Mouse (Mus musculus) granulocyte monocyte progenitor cell, adult 5-6 weeks (primary cell): Measurements from ENCODE around the gene Nabp2. TPM values are rescaled to one million over a fixed set of nuclear protein-coding genes. Genes with fewer than 3 reads are reported as not detected.

ENCODE experiments used
- ATAC-seq: replicated peaks from 2 replicates; pipeline ENCODE4 v1.8.0; 2016; ENCODE audit warnings: mild to moderate bottlenecking, moderate TSS enrichment, inconsistent platforms; ENCODE audit not compliant: poor library complexity, severe bottlenecking
- total RNA-seq, 2 experiments: library from RNA; stranded (forward) in 1 of 2; stranded (reverse) in 1 of 2; fragments of 200-712, 200-1000 nt in 1 of 2; fragments of >200 nt in 1 of 2; fragmentation: Nextera tagmentation in 1 of 2; gene quantifications; 2 replicates each; pipeline ENCODE4 v1.2.3; 2014 to 2017

Gene Nabp2
- total RNA-seq (2014; fragmentation: Nextera tagmentation) (80.4 and 115 TPM in 2 replicates), total RNA-seq (2017) (58.6 and 60.5 TPM in 2 replicates)

DNA sequence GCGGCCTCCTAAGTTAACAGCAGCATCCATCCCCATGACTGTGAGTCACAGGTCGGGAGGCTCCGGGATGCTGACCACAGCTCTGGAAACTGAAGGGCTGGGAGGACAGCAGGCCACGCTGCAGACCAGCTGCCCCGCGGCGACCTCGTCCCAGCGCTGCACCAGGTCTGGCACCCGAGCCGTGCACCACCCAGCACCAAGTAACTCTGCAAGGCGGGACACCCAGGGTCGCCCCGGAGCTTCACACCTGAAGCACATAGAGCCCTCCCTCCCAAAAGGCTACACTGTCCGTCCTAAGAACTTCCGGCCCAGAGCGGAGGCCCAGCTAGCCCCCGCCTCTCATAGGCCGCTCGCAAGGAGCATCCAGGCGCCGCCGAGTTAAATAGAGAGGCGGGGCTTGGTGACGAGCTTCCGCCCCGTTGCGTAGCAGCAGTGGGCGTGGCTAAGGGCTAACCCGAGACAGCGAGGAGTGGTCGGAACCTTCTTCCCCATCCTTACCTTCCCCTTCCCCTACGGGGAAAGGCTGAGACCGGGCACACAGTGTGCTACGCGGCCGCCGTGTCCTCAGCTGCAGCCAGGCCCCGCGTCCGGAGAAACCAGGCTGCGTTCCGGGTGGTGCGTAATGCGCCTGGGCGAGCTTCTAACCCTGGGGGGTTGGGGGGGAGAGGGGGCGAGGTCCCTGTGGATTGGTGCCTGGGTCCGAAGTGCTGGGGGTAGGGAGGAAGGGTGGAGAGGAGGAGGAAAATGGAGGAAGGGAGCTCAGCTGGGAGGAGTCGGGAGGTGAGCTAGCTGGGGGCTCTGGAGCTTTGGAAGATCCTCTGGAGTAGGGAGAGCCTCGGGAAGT lies at the start of gene Nabp2, which contains the start of gene Rnf41:
Nabp2 (minus strand) TSS at position 282 of the 844 bp plus-strand sequence.
Rnf41 (plus strand) TSS at position 447 of the 844 bp plus-strand sequence.
- peak; percentile 78 for ATAC-seq

DNA sequence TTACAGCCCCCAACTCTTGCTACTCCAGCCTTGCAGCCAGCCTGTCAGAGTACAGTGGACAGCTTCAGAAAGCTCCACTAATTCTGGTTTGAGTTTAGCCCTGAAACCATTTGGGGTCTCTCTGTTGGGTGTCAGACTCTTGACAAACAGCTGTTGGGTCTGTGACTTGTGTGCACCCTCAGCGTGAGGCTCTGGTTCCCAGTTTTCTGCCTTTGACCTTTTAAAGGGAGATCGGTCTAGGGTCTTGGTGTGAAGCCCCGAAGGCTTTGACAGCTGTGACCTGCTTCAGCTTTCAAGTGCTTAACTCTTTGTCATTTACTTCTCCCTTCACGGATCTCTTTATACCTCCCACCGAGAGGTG lies 49.0 kb upstream of the Nabp2 start:
- no peak for ATAC-seq

DNA sequence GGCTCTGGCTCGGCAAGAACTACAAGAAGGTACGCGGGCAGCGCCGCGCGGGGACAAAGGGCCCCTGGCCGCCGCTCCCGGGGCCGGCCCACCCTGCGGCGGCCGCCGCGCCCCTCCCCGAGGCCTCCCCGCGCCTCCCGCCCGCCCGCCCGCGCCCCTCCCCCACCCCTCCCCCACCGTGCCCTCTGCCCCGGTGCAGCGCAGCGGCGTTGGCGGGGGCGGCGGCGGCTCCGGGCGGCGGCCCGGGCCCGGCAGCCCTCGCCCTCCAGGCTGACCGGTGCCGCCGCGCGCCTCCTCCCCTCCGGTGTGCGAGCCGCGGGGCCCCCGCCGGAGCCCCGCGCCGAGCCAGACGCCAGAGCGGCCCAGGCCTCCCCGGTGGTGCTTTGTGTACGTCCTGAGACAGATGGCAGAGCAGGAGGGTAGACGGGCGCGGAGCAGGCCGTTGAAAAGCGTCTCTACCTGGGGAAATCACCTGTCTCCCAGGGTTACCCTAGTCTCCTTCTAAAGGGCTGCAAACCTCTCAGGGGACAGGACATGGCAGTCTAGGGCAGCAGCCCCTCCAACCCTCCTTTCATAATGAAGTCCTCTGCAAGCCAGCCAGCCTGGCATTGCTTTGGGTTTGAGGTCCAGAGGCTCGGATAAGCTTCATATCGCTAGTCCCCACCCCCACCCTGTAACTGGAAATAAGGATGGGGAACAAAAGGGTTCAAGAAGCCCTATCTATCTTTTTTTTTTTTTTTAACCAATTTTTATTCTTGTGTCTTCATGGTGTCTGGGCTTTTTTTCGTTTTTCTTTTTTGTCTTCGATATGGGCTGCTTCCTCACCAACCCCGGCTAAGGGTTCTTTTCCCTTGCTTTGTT lies 48.3 kb upstream of the Nabp2 start:
- no peak for ATAC-seq

DNA sequence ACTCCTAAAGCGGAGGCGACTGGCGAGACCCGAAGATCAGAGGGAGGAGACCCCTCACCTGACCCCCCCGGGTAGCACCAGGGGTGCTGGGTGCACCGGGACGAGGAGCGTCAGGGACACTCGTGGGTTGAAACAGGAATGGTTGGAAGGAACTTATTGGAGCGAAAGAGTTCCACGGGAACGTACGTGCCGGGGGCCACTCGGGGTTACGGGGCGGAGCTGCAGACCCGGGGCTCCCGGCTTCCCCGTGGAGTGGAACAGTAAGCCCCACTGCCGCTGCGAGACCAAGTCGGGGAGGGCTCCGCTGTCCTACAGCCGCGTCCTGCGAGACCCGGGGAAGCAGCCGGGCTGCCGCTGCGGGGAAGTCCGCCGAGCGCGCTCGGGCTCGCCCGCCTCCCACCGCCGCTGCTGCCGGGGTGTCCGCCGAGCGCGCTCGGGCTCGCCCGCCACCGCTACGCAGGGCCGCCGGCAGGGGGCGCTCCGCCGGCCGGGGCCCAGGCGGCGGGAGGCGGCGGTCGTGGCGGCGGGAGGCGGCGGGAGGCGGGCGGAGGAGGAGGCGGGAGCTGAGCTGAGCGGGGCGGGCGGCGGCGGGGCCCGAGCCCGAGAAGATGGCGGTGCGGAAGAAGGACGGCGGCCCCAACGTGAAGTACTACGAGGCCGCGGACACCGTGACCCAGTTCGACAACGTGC lies 47.6 kb upstream of the Nabp2 start, which contains the start of gene Smarcc2:
Smarcc2 (plus strand) TSS at position 530 of the 690 bp plus-strand sequence.
- ATAC-seq: peak; percentile 62

DNA sequence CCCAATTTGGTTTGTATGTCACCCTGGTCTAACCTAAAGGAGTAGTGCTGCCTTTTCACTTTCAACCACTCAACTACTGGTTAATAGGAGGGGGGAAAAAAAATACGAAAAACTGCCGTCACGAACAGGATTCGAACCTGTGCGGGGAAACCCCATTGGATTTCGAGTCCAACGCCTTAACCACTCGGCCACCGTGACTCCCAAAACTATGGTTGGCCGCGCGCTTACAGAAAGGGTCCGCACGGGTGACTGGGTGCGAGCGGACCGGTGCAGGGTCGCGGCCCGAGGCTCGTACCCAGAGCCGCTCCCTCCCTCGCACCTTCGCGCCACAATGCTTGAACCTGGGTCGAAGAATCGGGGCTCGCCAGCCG lies 47.0 kb upstream of the Nabp2 start:
- ATAC-seq: peak; percentile 67

DNA sequence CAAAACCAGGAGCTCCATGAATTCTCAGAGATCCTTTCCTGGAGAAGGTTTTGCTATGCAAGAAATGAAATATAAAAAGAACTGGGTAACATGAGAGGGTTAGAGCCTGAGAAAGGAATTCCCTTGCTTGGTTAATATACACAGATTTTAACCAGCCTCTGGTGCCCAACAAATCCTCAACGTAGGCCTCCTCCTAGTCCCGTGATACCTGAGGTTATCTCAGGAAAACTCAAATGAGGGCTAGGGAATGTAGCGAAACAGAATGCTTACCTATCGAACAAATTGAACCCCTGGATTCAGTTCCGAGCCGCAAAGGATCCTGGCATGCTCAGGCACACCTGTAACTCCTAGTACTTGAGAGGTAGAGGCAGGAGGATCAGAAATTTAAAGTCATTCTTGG lies 46.4 kb upstream of the Nabp2 start:
- ATAC-seq: no peak

DNA sequence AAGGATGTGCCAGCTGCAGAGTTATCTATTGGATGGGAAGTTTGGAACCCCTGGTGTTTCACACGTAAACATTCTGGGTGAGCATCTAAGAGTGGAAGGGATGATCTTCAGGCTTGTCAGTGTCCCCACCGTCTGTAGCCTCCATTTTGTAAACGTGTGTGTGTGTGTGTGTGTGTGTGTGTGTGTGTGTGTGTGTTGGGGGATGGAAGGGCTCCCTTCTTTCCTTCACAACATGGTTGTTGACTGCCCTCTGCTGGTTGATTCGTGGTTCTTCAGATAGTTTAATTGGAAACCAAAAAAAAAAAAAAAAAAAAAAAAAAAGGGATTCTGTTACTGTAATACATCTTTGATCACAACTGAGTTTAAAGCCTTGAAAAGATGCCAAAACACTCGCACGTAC lies 44.0 kb upstream of the Nabp2 start:
- ATAC-seq: peak; percentile 61

DNA sequence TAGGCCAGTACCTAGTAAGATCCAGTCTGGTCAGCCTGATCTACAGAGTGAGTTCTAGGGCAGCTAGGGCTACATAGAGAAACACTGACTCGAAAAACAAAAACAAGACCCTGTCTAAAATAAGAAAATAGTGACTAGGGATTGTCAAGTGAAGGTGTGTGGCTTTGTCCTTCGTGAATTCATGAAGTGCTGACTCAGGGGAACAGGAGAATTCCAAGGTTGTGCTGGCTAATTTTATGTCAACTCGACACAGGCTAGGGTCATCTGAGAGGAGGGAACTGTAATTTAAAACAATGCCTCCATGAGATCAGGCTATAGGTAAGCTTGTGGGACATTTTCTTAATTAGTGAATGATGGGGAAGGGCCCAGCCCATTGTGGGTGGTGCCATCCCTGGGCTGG lies 43.2 kb upstream of the Nabp2 start:
- no peak for ATAC-seq

DNA sequence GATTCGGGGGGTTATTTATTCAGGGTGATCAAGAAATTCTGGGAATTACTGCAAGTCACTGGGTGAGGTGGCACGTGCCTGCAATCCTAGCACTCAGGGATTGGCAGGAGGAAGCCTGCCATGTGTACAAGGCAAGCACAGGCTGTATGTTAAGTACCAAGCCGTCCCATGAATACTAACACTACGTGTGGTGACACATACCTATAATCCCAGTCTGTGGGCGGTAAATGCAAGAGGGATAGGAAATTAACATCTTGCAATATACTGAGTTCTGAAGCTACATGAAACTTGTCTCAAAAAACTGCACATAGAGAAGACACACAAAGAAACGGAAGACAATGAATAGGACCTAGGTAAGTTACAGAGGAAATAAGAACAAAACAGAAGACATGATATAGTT lies 39.7 kb upstream of the Nabp2 start:
- ATAC-seq: no peak

DNA sequence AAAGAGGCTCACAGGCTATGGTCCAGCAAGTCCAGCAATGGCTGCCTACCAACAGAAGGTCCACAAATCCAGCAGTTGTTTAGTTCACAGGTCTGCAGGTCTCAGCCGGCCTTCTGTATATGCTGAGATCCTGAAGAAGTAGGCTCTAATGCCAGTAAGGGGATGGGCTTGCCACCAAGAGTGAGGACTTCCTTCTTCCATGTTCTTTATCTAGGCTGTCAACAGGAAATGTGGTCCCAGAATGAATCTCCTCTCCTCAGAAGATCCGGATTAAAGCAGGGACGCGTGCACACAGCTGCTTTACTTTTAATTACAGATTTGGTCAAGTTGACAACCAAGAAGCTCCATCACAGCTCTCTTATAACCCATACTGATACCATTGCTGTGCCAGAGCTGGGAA lies 34.1 kb upstream of the Nabp2 start:
- peak; percentile 52 for ATAC-seq

DNA sequence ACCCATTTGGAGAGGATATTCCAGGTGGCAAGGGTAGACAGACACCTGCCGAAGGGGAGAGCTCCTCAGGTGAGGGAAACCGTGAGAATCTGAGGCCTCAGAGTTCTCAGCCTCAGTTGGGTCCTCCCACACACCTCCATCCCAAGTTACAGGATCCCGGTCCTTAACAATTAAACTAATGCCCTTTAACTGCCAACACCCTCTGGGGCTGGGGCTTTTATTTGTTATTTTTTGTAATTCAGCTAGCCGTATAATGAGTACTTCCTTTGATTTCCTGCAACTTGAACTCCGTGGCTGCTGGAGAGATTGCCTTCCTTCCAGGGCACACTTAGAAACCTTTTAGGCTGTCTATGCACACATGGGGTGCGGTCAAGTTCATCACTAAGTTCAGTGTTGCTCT lies 33.1 kb upstream of the Nabp2 start:
- ATAC-seq: no peak

DNA sequence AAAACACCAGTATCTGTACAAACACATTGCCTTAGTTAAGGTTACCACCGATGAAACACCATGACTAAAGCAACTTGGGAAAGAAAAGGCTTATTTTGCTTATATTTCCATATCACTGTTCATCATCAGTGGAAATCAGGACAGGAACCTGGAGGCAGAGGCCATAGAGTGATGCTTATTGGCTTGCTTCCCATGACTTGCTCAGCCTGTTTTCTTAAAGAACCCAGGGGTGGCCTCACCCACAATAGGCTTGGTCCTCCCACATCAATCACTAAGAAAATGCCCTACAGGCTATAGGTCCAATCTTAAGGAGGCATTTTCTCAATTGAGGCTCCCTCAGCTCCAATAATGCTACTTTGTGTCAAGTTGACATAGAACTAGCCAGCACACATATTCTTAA lies 31.4 kb upstream of the Nabp2 start:
- no peak for ATAC-seq

DNA sequence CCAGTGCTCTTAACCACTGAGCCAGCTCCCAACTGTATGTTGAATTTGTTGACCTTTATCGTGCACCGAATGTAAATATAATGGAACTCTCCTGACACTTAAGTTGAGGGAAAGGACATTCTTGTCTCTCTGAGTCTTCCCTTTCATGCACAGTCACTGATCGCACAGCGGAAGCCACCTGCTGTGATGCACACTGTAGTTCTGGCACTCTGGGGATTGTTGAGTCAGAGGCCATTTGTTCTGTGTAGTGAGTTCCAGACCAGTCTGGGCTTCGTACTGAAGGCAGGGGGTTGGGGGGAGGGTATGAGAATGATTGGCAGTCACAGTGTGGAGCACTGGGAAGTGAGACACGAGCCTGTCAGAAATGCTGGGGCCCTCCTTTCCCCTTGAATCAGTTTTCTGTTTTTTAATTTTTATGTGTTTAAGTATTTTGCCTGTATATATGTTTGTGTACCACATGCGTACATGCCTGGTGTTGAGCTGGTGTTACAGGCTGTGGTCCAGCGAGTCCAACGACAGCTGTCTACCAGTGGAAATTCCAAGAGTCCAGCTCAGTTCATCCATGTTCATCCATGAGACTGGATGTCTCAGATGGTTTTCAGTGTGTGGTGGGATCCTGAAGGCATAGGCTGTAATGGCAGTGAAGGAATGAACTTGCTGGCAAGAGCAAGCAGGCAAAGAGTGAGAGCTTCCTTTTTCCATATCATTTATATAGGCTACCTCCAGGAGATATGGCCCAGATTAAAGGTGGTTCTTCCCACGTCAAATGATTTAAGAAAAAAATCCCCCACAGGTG lies 30.2 kb upstream of the Nabp2 start:
- ATAC-seq: no peak

DNA sequence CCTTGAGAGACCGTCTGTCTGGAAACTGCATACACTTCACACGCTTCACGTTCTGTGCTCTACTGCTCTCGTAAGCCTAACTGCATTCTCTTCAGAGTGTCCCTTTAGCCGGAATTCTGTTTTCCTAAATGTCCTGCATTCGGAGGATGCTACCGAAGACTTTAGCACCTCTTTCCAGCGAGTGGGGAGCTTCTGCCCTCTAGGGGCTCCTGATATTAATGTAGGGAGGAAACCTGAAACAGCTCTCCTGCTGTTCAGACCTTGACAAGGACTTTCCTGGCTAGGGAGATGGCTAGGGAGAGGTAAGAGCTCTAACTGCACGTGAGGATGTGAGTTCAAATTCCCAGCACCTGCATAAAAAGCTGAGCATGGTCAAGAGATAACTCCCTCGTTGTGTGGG lies 29.1 kb upstream of the Nabp2 start:
- ATAC-seq: no peak

DNA sequence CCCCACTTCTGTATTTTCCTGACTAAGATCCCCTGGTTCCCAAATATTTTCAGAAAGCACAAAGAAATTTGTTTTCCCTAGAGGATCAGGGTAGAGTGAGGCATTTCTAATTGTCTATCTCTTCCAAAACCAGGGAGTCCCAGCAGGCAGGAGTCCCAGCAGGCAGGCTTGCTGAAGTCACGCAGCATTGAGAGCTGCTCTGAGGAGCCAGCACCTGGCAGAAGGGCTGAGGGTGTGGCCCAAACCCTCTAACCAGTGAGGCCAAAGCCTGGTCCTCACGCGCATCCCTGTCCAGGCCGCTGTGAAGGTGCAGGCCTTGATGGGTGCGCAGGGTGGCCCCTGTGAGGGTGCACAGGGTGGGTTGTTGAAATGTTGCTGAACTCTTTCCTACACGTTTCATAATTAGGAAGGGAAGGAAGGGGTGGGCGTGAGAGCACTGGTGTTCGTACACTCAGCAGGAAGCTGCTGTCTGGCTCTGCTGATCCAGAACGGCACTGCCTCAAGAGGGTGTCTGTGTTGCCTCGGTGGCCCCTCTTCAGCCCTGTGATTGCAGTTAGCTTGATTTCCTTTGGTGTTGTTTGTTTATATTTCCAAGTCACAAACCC lies 27.5 kb upstream of the Nabp2 start:
- peak; percentile 66 for ATAC-seq

DNA sequence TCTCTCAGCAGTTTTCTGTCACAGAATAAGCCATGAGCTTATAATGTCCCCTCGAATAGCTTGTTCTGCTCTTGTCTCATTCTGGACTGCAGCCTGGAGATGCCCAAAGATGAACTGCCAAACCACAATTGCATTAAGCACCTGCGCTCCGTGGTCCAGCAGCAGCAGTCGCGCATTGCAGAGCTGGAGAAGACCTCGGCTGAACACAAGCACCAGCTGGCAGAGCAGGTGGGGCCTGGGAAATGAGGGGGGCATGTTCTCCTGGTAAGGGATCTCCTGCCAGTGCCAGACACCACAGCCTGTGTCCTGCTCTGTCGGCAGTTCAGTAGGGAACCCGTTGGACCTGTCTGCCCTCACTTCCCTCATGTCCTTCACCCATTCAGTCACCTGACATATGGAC lies 25.1 kb upstream of the Nabp2 start:
- ATAC-seq: no peak

DNA sequence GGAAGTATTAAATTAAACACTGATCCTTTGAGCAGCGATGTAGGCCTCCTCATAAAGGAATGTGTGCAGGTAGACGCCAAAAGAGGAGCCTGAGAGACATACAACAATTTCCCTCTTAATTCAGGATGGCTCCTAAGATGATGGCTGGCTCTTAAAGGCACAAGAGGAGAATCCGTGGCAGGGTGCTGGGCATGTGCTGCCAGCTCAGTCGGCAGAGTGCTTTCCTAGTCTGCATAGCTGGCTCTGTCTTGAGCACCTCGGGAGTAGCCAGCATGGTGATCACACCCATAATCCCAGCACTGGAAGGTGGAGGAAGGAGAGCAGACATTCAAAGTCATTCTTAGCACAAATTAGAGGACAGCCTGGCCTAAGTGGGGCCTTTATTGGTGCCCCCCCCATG lies 24.6 kb upstream of the Nabp2 start:
- no peak for ATAC-seq

DNA sequence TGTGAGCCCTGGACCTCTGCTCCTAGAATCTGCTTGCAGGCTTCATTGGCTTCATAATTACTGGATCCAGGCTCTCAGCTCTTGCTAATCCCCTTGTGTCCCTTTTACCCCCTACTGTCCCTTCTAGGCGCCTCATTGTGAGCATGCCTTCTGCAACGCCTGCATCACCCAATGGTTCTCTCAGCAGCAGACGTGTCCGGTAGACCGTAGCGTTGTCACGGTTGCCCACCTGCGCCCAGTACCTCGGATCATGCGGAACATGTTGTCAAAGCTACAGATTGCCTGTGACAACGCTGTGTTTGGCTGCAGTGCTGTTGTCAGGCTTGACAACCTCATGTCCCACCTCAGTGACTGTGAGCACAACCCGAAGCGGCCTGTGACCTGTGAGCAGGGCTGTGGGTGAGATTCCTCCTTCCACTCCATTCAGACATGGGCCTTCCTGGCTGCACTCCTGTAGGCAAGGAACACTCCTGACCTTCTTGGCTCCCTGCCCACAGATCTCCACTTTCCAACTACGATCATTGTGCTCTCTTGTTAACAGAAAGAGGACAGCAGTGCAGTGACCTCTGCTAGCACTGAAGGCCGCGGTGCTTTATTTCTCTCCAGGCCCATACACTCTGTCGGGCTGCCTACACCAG lies 24.0 kb upstream of the Nabp2 start:
- ATAC-seq: no peak

DNA sequence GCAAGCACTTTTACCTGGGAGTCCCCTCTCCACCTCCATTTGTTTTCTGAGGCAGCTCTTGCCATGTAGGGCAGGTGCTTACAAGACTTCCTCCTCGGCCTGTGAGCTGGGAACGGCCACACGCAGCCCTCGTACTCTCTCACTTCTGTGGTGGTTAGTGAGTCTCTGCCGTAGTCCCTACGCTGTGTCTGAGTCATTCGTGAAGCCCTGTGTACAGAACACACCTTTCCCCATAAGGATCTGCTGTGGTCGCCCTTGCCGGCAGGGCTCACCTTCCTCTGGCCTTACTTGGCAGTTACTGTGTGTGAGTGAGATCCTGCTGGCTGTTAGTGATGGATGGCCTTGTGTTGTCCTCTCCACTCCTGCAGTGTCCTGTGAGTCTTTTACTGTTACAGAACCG lies 23.4 kb upstream of the Nabp2 start:
- ATAC-seq: no peak
